Mouse (Mus musculus) c-Kit-positive CD71-negative TER-119-negative erythroid progenitor cells, embryonic 14.5 days (primary cell): Measurements from ENCODE around the gene Atp9a.
"Not testable (repeated sequence)": the region's sequence is repeated elsewhere in the genome, so short reads cannot be mapped to it uniquely, and the experiment has no call there.

ENCODE experiments used
- DNase-seq: peaks from one replicate; pipeline ENCODE4 v3.0.0-alpha.2; 2013; ENCODE audit warnings: low read depth

The Atp9a gene

GRCm38 (mm10) chr2:168742059-168742627 lies at the start of gene Atp9a:
TSS of gene Atp9a (minus strand) at chr2:168742409.
- DNase-seq = no peak

GRCm38 (mm10) chr2:168791115-168791802 lies 49.0 kb upstream of the Atp9a start:
- no peak for DNase-seq

GRCm38 (mm10) chr2:168786174-168786573 lies 44.0 kb upstream of the Atp9a start:
- DNase-seq = no peak

- DNase-seq = no peak
These were observed 38.4 kb upstream of the Atp9a start for GRCm38 (mm10) chr2:168780596-168780995.

- no peak for DNase-seq
These were observed 37.8 kb upstream of the Atp9a start for GRCm38 (mm10) chr2:168780024-168780423.

- DNase-seq = no peak
These were observed 35.3 kb upstream of the Atp9a start for GRCm38 (mm10) chr2:168777481-168777880.

GRCm38 (mm10) chr2:168776238-168776637 lies 34.0 kb upstream of the Atp9a start:
- no peak for DNase-seq

GRCm38 (mm10) chr2:168769259-168769658 lies 27.1 kb upstream of the Atp9a start:
- DNase-seq = no peak

- DNase-seq = no peak
These were observed 25.4 kb upstream of the Atp9a start, which contains the start of gene Sall4 for GRCm38 (mm10) chr2:168767582-168767981. TSS of gene Sall4 (minus strand) at chr2:168767943.

GRCm38 (mm10) chr2:168766538-168767361 lies 24.5 kb upstream of the Atp9a start:
- DNase-seq = no peak

GRCm38 (mm10) chr2:168765696-168766537 lies 23.7 kb upstream of the Atp9a start:
- no peak for DNase-seq

GRCm38 (mm10) chr2:168765065-168765681 lies 23.0 kb upstream of the Atp9a start:
- DNase-seq = no peak

GRCm38 (mm10) chr2:168764460-168764867 lies 22.3 kb upstream of the Atp9a start:
- DNase-seq = no peak

GRCm38 (mm10) chr2:168763785-168764184 lies 21.6 kb upstream of the Atp9a start:
- no peak for DNase-seq

- DNase-seq = no peak
These were observed 20.2 kb upstream of the Atp9a start for GRCm38 (mm10) chr2:168762411-168762815.

- DNase-seq = no peak
These were observed 19.7 kb upstream of the Atp9a start for GRCm38 (mm10) chr2:168761954-168762353.

- DNase-seq = no peak
These were observed 18.9 kb upstream of the Atp9a start for GRCm38 (mm10) chr2:168761141-168761540.

- DNase-seq = not testable (repeated sequence)
These were observed 2.2 kb upstream of the Atp9a start for GRCm38 (mm10) chr2:168744406-168744805.

- DNase-seq = no peak
These were observed 440 bp upstream of the Atp9a start for GRCm38 (mm10) chr2:168742649-168743048.

- DNase-seq = peak; percentile 12
These were observed 743 bp downstream of the Atp9a start for GRCm38 (mm10) chr2:168741273-168742058.

GRCm38 (mm10) chr2:168740496-168740895 lies 1.7 kb downstream of the Atp9a start:
- DNase-seq = no peak
